Mouse (Mus musculus) thymus, adult 18-20 months (tissue): ENCODE results near the gene Fyb2.

Experiments
- DNase-seq, 2 experiments: peaks; one replicate each; pipeline ENCODE4 v3.0.0; 2022; ENCODE audit warnings: mixed read lengths in 2 of 2

The Fyb2 gene

DNA sequence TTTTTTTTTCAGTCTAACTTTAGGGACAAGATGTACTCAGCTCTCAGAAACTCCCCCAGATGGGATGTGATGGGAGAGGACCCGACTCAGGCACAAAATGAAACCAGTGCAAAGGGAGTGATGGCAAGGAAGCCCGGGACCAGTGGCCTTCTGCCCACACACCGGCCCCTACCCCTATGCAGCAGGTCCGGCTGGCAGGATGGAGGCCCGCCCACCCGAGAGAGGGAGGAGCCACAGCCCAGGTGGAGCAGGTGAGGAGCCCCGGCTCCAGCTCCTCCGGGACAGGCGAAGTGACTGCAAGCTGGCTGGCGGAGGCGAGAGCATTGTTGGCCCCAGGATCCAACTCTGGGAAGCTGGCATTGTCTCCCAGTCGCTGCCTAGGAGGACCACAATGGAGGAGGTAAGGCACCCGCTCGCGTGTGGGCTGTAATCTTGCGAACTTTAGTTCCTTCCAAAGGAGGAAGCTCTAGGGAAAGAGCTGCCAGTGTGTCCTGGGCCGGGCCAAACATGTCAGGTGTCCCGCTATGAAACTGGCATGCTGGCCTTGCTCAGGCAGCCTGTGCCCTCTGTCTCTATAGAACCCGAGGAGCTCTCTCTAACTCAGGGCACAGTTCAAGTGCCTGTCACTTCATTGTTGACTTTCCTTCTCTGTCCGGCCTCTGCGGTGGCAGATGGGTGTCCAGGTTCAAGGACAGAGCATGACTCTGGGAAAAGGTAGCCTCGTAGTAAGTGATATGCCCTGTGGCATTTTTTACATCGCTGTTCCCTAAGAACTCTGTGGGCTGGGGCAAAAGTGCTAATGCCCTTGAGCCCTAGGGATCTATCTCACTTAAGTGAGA lies at the start of gene Fyb2:
Fyb2 (plus strand) TSS at position 166 of the 839 bp plus-strand sequence.
- DNase-seq = no peak

DNA sequence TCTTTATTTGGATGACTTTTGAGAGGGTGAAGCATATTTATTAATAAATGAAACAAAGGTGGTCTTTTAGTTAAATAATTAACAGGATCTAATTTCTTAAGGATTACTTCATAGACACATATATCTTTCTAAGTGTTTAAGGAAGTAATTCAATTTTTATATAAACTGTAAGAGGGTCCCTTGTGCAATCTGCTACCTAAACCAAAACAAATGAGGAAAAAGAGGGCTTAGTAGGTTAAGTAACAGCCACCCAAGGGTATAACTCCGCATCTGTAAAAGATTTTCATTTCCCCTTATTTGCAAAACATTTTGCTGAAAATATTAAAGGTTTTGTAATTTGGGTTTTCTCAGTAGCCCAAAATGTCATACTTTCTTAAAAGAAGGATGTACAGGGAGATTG lies 48.9 kb upstream of the Fyb2 start:
- DNase-seq = no peak

DNA sequence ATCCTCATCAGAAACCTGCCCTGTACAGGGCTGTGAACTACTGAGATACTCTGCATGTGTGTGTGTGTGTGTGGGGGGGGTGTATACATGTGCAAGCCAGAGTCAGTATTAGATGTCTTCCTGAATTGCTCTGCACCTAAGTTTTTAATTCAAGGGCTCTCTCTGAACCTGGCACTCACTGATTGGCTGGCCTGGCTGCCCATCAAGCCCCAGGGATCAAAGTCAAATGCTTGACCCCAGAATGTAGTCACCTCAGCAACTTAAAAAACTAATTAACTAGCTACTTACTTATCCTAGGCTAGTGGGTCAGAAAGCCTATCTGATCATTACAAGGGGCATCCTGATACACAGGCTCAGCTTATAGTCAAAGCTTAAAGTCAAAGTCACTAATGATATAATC lies 43.7 kb upstream of the Fyb2 start:
- no peak for DNase-seq

DNA sequence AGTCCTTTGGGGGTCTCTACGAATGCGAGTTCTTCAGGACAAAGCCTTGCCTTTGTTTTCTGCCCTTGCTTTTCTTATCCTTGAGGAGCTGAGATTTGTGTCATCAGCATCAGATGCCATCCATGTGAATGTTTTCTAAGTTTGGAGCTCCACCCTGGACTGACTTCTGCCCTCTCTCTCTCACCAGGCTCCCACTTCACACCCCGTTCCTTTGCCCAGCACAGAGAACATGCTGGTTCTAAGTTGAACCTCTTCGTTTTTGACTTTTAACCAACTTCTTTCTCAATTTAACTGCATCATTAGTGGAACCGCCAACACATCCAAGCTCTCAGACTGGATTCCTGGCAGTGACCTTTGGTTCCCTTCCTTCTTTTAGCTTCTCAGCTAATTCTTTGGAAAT lies 43.1 kb upstream of the Fyb2 start:
- DNase-seq = no peak

DNA sequence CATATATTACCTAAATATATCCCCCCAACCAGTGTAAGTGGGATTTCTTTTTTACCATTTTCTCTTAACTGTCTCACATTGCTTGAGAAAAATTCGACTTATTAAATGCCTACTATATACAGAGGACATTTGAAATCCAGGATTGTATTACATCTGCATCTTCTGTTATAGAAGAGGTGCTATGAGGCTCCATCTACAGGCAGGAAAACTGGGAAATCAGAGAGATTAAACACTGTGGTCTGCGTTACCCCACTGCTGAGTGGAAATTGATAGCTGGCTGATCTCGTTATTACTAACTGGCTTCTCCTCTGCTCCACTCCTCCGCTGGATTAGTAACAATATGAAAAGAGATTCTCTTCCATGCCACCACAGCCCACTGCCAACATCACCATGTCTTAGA lies 37.4 kb upstream of the Fyb2 start:
- no peak for DNase-seq

DNA sequence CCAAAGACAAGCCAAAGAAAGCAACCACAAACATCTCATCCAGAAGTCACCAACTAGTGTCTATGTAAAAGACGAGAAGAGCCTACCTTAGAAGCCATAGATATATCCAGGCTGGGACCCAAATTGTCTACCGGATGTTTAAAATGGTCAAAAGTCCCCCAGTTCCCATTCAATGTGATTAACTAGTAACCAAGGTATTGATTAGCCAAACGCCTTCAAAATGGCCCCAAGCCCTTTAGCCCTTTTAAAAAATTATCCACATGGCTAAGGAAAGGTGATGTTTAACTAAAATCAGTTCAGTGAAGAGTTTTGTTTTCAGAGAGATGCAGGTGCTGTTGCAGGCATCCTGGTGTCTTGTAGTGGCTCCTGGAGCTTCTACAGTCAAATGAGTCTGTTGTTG lies 36.9 kb upstream of the Fyb2 start, which contains the start of gene C8a:
C8a (minus strand) TSS at position 76 of the 400 bp plus-strand sequence.
- no peak for DNase-seq

DNA sequence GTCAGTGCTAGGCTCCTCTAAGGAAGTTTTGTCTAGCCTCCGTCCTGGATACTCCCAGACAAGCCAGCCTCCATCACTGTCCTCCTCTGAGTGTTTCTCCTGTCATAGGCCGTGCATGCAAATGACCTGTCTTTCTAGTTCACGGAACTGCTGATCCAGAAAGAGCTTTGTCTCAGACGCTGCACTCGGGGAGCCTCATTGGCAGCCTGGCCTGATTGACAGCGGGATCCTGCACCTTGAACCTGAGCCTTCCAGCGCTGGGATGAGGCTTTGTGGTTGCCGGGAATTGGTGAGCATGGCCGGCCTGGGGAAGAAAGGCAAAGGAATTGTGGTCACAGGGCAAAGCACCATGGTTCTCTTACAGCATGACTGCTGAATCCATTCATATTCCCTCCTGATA lies 25.8 kb upstream of the Fyb2 start:
- no peak for DNase-seq

DNA sequence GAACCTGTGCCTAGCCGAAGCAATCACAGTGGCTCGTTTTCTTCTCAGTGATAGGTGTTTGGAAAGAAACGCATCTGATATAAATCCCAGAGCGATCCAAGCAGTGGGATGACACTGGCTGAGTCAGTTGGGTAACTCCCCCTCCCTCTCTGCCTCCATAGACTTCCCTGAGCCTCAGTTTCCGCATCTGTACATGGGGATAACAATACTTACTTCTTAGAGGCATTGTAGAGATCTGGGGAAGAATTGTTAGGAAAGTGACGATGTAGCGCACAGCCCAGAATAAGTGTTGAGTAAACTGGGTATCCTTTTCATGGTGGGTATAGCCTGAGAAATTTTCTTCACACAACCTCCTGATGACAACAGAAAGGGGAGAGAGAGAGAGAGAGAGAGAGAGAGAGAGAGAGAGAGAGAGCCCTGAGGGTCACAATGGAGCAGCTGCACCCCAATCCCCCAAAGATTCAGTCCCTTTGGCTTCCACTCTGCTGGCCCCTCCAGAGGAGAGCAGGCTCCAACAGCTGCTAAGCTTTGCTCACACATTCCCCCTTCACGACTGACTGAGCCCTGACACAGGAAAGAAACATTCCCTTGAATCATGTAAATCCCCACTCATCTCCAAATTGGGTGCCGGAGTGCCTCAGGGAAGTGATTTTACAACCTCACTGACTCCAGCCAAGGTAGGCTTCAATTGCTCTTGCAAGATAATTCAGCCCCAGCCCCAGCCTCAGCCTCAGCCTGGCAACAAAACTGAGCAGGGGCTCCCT lies 24.6 kb upstream of the Fyb2 start:
- no peak for DNase-seq

DNA sequence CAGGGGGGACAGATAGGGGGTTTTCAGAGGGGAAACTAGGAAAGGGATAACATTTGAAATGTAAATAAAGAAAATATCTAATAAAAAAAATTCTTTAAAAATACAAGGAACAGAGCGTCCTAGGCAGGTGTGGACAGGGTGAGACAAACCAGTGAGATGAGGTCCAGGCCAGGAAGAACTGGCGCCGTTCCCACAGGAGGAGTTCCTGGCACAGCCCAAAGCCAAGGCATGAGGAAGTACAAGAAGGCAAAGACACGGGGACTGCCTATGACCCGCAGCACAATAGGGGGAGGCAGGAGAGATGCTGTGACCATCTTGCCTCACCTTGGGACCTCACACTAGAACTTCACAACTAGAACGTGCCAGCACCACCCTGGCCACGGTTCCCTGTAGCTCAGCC lies 21.5 kb upstream of the Fyb2 start:
- no peak for DNase-seq

DNA sequence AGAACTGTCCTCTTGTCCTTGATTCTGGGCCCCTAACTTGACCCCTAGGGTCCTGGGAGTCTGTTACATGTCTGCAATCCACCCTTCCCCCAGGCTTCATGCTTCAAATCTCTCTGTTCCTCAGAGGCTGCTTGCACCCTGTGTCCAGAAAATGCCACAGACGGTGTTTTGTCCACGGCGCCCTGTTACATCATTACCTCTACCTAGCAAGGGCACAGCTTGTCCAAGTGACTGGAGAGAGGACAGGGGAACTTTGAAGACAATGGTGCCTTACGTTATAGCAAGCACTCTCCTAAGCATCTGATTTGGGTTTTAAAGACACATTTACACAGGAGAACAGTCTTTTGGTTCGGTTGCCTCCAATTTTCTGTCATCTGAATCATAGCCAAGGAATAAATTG lies 19.7 kb upstream of the Fyb2 start:
- DNase-seq = no peak

DNA sequence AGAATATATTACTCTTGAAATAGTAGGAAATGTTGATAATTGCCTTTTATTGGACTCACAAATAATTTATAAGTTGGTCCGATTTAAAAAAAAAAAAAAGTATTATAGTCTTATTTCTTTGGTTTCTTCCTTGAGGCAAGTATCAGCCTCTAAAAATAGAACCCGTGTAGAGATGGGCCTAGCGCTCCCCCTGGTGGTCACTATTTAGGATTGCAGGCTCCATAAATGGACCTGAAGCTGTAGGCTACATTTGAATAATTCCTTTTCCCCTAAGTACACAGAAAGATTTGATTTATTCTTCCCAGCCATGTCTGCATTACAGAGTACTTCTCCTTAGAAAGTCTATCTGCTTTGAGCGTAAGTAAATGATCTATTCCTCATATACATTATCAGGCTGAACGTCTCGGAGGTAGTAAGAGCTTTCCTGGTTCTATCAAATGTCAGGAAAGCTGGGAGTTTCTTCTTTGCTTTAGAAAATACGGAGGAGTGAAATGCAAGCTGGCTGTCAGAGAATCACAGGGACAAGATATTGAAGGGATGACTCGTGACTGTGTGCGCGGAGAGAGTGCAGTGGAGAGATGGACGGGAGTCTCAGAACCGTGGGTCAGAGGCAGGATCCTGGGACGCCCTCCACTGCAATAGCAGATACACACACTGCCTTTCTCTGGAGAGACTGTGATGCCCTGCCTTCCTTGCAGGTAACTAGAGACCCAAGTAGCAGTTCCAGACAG lies 19.1 kb upstream of the Fyb2 start:
- DNase-seq = no peak

DNA sequence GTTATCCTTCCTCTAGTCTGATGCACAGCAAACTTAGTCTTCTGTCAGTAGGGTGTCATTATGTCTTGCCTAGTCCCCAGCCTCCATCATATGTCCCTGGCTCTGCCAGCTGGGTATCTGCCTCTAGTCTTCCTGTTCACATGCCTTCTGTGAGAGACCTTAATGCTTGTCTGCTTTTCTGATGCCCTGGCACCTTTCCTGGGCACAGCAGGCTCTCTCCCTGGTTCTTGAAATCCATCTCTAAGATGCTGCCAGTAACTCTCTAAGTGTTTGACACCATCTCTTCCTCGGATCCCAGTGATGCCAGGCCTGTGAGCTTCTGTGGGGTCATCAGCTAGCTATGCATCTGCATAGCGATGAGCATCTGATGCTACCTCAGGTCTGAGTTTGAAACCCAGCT lies 10.4 kb upstream of the Fyb2 start:
- no peak for DNase-seq

DNA sequence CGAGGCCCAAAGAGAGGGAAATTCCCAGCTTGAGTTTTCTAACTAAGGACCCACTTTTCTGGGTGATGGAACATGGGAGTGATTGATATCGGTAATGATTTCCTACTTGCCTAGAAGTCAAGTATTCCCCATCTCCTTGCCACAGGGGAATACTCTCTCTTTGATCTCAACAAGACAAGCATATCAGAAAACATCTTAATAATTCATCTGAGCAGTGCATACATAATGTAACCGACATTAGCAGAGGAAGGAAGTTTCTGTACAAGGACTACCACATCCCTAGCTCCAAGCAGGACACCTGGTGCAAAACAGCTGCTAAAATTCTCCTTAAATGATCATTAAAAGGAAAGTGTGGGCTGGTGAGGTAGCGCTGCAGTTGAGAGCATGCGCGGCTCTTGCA lies 8.2 kb upstream of the Fyb2 start:
- no peak for DNase-seq

DNA sequence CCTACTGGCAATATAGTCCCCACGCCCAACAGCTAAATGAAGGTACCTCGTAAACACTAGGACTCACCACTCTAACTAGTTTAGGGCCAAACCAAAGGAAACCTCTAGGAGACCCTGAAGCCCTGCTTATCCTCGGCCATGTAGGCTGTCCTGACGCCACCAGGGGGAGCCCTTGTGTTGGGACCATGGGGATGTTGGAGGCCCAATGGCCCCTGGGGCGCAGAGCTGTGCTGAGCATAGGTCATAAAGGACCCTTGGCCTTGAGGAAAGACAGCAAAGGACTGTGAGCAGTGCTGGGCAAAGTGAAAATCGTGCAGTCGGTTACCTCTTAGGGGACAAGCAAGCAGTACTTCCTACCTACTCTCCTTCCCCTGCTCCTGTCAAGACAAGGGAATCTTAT lies 1.6 kb upstream of the Fyb2 start:
- DNase-seq = peak; percentile 5 to 12

DNA sequence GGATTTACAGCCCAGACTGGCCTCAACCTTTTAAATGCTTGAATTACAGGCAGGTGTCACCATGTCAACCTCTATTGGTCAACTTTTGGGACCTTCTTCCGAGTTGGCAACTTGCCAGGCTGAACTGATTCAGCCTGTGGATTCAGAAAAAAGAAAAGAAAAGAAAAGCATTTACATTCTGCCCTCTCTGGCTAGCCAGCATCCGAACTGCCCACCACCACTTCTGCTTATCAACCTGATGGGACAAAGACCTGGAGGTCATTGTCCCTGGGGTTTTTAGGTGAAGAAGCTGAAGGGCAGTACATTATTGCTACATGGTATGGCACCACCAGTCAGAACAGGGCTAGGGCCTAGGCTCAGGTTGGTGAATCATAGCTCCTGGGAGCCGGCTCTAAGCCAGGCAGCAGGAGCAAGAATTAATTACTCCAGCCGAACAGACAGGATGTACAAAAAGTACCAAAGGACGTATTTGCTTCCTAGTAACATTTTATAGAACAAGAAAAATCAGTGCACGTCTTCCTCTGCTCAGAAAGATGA lies 1.5 kb downstream of the Fyb2 start:
- no peak for DNase-seq

DNA sequence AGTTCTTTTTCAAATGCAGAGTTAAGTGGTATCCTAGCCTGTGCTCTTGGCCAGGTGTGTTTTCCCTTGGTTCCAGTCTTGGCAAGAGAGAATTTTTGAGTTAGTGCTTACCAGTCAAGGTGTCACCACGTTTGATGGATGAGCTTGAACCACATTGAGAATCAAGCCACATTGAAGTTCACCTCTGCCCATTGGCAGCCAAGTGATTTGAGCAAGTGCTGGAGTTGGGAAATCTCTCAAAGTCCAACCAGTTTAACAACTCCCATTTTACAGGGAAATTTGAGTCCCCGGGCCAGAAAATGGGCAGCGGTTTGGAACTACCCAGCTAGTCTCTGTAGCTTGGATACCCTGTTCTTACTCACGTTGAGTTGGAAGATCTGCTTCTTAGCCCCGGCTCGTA lies 4.8 kb downstream of the Fyb2 start:
- no peak for DNase-seq

DNA sequence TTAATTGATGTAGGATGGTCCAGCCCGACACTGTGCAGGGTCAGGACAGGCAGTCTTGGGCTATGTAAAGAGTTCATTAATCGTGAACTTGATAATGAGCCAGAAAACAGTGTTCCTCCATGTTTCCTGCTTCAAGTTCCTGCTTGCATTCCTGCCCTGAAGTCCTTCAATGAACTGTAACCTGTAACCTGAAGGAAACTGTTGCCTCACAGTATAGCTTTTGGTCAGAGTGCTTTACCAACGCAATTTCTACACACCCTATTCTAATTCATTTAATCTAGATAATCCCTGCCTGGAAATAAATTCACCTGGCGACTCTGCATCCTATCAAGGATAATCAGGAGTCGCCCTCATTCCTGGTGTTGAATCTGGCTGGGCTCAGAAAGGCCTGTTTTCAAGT lies 12.1 kb downstream of the Fyb2 start:
- no peak for DNase-seq

DNA sequence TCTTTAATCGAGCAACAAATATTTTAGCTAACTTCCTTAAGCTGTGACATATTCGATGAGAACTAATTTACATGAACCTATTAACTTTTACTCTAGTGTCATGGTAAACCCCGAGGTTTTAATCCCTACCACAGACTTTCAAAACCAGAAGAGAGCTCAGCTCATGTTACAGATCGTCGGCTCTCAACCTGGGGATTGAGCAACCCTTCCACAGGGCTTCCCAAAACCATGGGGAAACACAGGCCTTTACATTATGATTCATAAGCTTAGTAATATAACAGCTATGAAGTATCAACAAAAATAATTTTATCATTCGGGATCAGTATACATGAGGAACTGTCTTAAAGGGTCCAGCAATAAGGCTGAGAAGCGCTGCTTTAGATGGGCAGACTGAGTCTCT lies 15.9 kb downstream of the Fyb2 start:
- no peak for DNase-seq

DNA sequence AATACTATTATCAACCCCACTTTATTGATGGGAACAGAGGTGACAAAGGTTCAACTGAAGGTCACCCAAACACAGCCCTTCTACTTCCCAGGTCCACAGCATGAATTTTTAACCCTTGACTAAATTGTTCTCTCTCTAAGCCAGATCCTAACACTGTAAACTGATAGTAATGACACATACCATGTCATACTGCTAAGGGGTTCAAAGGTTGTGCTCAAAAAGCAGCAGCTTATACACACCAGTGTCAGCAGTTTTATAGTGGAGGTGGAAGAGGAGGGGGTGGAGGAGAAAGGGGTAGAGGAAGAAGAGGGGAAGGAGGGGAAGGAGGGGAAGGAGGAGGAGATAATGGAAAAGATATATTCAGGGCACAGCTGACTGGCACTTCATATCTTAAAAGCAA lies 20.4 kb downstream of the Fyb2 start:
- DNase-seq = no peak

DNA sequence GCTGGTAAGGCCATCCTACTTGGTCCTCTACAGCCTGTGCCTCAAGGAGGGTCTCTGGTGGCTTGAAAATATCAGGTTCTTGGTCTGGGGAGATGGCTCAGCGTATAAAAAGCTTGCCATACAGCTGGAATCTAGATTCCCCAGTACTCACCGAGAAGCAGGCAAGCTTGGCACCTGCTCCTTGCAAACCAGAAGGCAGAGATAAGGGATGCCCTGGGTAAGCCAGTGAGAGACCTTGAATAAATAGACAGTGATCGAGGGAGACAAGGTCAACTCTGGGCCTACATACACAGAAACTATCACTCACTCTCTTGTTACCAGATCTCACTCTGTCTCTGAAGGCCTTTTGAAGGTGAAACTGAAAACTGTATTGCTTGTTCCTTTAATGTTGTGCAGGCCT lies 21.7 kb downstream of the Fyb2 start:
- DNase-seq = no peak

DNA sequence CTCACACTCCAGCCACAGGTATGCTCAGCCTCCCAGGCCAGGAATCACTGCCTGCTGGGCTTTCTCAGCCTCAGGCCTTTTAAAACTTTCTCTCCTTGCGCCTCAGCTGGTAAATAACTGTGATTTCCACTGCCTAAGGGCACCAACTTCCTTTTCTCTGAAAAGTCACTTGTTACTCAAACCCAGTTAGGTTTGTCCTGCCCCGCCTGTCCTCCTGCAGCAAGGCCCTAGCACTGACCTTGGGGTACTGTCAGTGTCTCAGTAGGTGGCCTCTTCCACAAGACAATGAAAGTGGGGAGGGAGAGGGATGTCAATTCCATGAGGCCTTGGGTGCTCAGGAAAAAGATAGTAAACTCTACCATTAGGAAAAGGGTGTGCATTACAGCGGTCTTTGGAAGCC lies 22.2 kb downstream of the Fyb2 start:
- DNase-seq = no peak

DNA sequence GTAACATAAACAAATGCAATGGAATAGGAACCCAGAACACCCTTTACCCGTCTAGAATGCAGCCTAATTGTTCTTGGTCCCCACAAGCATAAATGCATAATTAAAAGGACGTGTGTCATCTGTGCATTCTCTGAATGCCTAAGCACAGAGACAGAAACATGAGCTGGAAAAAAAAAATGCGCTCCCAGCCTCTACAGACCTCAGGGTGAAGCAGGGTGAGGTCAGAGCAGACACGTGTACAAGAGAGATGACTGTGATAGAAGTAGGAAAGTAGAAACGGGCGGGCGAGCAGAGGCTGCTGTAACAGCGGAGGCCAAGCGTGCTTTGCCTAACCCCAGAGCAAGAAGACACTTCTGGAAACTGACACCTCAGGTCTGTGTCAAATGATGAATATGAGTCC lies 22.8 kb downstream of the Fyb2 start:
- no peak for DNase-seq

DNA sequence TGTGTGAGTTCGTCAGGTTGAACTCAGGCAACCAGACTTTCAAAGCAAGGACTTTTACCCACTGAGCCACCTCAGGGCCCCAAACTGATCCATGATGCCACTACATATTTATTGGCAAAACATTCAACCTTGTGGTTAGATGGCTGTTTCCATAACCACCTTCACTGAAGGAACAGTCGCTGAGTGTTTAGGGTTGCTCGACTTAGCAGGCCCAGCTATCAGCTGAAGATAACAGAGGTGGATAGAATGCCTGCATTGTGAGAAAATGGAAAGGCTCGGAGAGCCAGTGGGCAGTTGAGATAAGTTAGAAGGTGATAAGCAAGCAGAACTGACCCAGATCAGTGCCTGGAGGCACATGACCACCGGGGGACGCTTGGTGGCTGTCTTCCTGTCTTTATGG lies 26.3 kb downstream of the Fyb2 start:
- no peak for DNase-seq
